Mouse (Mus musculus): ENCODE data around the gene Fgfr2. TPM values are rescaled to one million over a fixed set of nuclear protein-coding genes. Genes with fewer than 3 reads are reported as not detected.

Gene Fgfr2
- polyA plus RNA-seq, 1 experiment: 1.7 TPM

GRCm38 (mm10) chr7:130770707-130771106 is 2352.4 kb downstream of the Fgfr2 start:
- Histone ChIP-seq H3K79me2 (ENCODE audit: control insufficient read depth, insufficient read depth) (no peaks in the 10 kb centered on the region), H3K36me3 (ENCODE audit: control insufficient read depth, insufficient read depth) (no peaks in the 10 kb centered on the region), H3K27me3 (ENCODE audit: control insufficient read depth, insufficient read depth, insufficient read length) (no peaks in the 10 kb centered on the region), H3K79me3 (ENCODE audit: low read depth) (no peaks in the 10 kb centered on the region), H3ac (ENCODE audit: control insufficient read depth, insufficient read length, low read depth) (no peak overlapping the region), H3K4me3 (ENCODE audit: insufficient read depth, poor library complexity, severe bottlenecking) (no peak overlapping the region)
- TF ChIP-seq CTCF (IDR thresholded peaks at IDR 0.05; ENCODE audit: control insufficient read depth, insufficient read depth, insufficient read length): peak; percentile 39
- TF ChIP-seq MYOG (IDR thresholded peaks at IDR 0.05; ENCODE audit: control insufficient read depth, extremely low read depth, insufficient read length): no peak

GRCm38 (mm10) chr7:130768151-130768550 is 2355.0 kb downstream of the Fgfr2 start:
- Histone ChIP-seq H3ac (ENCODE audit: control insufficient read depth, insufficient read length, low read depth) (no peak overlapping the region), H3K27me3 (ENCODE audit: control insufficient read depth, insufficient read depth, insufficient read length) (no peaks in the 10 kb centered on the region), H3K4me3 (ENCODE audit: insufficient read depth, poor library complexity, severe bottlenecking) (no peak overlapping the region), H3K36me3 (ENCODE audit: control insufficient read depth, insufficient read depth) (peaks cover 12% of the 10 kb centered on the region), H3K79me2 (ENCODE audit: control insufficient read depth, insufficient read depth) (no peaks in the 10 kb centered on the region), H3K79me3 (ENCODE audit: low read depth) (no peaks in the 10 kb centered on the region)
- TF ChIP-seq MAX (IDR thresholded peaks at IDR 0.05): no peak
- no peak for TF ChIP-seq FOSL1 (IDR thresholded peaks at IDR 0.05; ENCODE audit: insufficient read depth, low read length, poor library complexity, severe bottlenecking)
- no peak for TF ChIP-seq USF1 (IDR thresholded peaks at IDR 0.05; ENCODE audit: low read depth)
- TF ChIP-seq CTCF (IDR thresholded peaks at IDR 0.05; ENCODE audit: control insufficient read depth, insufficient read depth, insufficient read length): no peak
- no peak for TF ChIP-seq MYOD1 (IDR thresholded peaks at IDR 0.05; ENCODE audit: control insufficient read depth, insufficient read length, low read depth)
- no peak for TF ChIP-seq CEBPB (IDR thresholded peaks at IDR 0.05; ENCODE audit: low read depth)
- TF ChIP-seq MYOG (IDR thresholded peaks at IDR 0.05; ENCODE audit: control insufficient read depth, extremely low read depth, insufficient read length): no peak

DNA sequence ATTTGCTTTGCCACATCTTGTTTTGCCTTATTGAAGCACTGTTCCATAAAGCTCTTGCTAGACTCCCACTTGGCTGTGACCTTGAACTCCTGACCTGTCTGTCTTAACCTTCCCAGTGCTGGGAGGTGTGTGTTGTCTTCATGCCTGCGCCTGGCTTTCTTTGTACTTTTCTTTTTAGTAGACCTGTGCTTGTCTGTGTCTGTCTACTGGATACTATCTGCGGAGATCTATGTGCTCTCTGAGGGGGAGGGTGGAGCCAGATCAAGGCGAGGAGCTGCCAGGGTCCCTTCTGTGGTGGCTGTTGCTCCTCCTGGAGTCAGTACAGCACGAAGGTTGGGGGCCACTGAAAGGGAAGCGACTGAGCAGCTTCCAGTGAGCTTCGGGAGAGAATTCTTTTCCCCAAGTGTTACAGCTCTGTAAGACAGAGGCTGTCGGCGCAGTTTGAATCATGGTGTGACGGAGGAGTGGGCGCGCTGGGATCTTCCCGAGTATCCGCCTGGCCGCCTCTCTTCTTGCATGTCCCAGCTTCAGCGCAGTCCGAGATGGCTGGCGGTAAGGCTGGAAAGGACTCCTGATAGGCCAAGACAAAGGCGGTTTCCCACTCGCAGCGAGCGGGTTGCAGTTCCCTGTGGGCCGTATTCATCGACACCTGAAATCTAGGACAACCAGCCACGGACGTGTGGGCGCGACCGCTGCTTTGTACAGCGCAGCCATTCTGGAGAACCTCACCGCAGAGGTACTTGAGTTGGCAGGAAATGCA is 2356.6 kb downstream of the Fgfr2 start:
- Histone ChIP-seq H3K79me3 (ENCODE audit: low read depth) (no peaks in the 10 kb centered on the region), H3K79me2 (ENCODE audit: control insufficient read depth, insufficient read depth) (no peaks in the 10 kb centered on the region), H3K4me3 (ENCODE audit: insufficient read depth, poor library complexity, severe bottlenecking) (no peak overlapping the region)

DNA sequence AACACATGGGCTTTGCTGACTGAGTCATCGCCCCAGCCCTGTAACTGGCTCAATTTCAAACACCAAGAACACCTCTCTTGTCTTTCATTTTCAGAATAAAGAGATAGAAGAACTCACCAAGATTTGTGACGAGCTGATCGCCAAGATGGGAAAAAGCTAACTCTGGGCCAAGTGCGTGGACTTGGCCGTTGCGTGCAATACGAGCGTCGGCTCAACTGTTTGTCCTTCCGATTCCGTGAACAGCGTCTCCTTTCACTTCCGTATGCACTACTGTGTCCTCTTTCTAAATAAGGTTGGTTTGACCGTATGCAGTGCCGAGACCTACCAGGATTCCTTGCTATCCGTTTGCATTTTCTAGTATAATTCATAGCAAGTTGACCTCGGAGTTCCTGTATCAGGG is 2359.0 kb downstream of the Fgfr2 start:
- Histone ChIP-seq H3K79me2 (ENCODE audit: control insufficient read depth, insufficient read depth) (no peaks in the 10 kb centered on the region), H3K79me3 (ENCODE audit: low read depth) (no peaks in the 10 kb centered on the region), H3K27me3 (ENCODE audit: control insufficient read depth, insufficient read depth, insufficient read length) (no peaks in the 10 kb centered on the region), H3K4me3 (ENCODE audit: insufficient read depth, poor library complexity, severe bottlenecking) (no peak overlapping the region), H3K36me3 (ENCODE audit: control insufficient read depth, insufficient read depth) (peaks cover 12% of the 10 kb centered on the region), H3ac (ENCODE audit: control insufficient read depth, insufficient read length, low read depth) (no peak overlapping the region)
- TF ChIP-seq MYOD1 (IDR thresholded peaks at IDR 0.05; ENCODE audit: control insufficient read depth, insufficient read length, low read depth): no peak
- TF ChIP-seq FOSL1 (IDR thresholded peaks at IDR 0.05; ENCODE audit: insufficient read depth, low read length, poor library complexity, severe bottlenecking): no peak
- no peak for TF ChIP-seq CEBPB (IDR thresholded peaks at IDR 0.05; ENCODE audit: low read depth)
- TF ChIP-seq MYOG (IDR thresholded peaks at IDR 0.05; ENCODE audit: control insufficient read depth, extremely low read depth, insufficient read length): no peak
- TF ChIP-seq USF1 (IDR thresholded peaks at IDR 0.05; ENCODE audit: low read depth): no peak
- TF ChIP-seq MAX (IDR thresholded peaks at IDR 0.05): no peak
- no peak for TF ChIP-seq CTCF (IDR thresholded peaks at IDR 0.05; ENCODE audit: control insufficient read depth, insufficient read depth, insufficient read length)

More for the DNA sequence above, 2356.6 kb downstream of the Fgfr2 start:
- Histone ChIP-seq H3ac (ENCODE audit: control insufficient read depth, insufficient read length, low read depth) (no peak overlapping the region), H3K36me3 (ENCODE audit: control insufficient read depth, insufficient read depth) (peaks cover 12% of the 10 kb centered on the region), H3K27me3 (ENCODE audit: control insufficient read depth, insufficient read depth, insufficient read length) (no peaks in the 10 kb centered on the region)
- no peak for TF ChIP-seq MYOD1 (IDR thresholded peaks at IDR 0.05; ENCODE audit: control insufficient read depth, insufficient read length, low read depth)
- TF ChIP-seq FOSL1 (IDR thresholded peaks at IDR 0.05; ENCODE audit: insufficient read depth, low read length, poor library complexity, severe bottlenecking): no peak
- TF ChIP-seq CTCF (IDR thresholded peaks at IDR 0.05; ENCODE audit: control insufficient read depth, insufficient read depth, insufficient read length): no peak
- no peak for TF ChIP-seq MYOG (IDR thresholded peaks at IDR 0.05; ENCODE audit: control insufficient read depth, extremely low read depth, insufficient read length)
- TF ChIP-seq USF1 (IDR thresholded peaks at IDR 0.05; ENCODE audit: low read depth): no peak
- TF ChIP-seq MAX (IDR thresholded peaks at IDR 0.05): no peak
- no peak for TF ChIP-seq CEBPB (IDR thresholded peaks at IDR 0.05; ENCODE audit: low read depth)

DNA sequence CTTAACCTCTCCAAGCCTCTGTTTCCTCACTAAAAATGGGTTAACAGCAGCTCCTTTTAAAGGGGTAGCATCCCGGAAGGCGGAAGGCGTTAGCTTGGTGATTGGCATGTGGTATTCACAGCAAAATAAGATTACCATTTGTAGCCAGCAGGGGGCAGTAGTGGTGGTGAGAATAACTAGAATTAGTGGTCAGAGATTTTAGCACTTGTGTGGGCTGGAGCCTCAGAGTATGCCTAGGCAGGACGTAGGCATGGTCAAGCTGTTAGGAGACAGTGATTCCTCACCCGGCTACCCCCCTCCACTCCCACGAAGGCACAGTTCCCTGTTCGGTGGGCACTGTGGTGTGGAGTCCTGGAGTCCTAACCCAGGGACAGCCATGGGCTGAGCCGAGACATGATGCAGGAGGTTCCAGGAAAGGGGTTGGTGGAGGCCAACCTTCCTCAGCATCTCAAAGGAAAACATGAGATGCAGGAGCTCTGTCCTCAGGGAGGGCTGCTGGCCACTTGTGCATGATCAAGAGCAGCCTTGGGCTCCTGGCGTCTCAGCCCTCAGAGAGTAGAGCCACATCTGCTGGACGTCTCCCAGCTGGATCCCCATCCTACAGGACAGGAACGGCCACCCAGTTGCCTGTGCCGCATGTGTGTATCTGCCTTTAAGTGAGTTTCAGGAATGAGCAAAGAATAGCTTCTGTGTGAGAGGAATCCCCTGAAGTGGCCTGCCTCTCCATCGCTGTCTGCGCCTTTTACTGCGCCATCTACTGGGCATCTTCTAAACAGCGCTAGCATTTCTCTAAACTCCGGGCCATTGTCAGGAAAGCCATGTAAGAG is 2360.9 kb downstream of the Fgfr2 start:
- no peaks in the 10 kb centered on the region for H3K27me3 ChIP-seq (ENCODE audit: control insufficient read depth, insufficient read depth, insufficient read length)
- H3K36me3 ChIP-seq (ENCODE audit: control insufficient read depth, insufficient read depth): peaks cover 12% of the 10 kb centered on the region
- H3ac ChIP-seq (ENCODE audit: control insufficient read depth, insufficient read length, low read depth): no peak overlapping the region
- no peaks in the 10 kb centered on the region for H3K79me2 ChIP-seq (ENCODE audit: control insufficient read depth, insufficient read depth)
- no peaks in the 10 kb centered on the region for H3K79me3 ChIP-seq (ENCODE audit: low read depth)
- TF ChIP-seq CTCF (IDR thresholded peaks at IDR 0.05; ENCODE audit: control insufficient read depth, insufficient read depth, insufficient read length): peak; percentile 42
- TF ChIP-seq MAX (IDR thresholded peaks at IDR 0.05): no peak
- no peak for TF ChIP-seq MYOD1 (IDR thresholded peaks at IDR 0.05; ENCODE audit: control insufficient read depth, insufficient read length, low read depth)
- no peak for TF ChIP-seq MYOG (IDR thresholded peaks at IDR 0.05; ENCODE audit: control insufficient read depth, extremely low read depth, insufficient read length)
- no peak for TF ChIP-seq FOSL1 (IDR thresholded peaks at IDR 0.05; ENCODE audit: insufficient read depth, low read length, poor library complexity, severe bottlenecking)
- no peak overlapping the region for H3K4me3 ChIP-seq (ENCODE audit: insufficient read depth, poor library complexity, severe bottlenecking)
